Mouse (Mus musculus) small intestine, adult 2 months (tissue): ENCODE data around the gene Efhd1. TPM values are rescaled to one million over a fixed set of nuclear protein-coding genes. Genes with fewer than 3 reads are reported as not detected.

ENCODE experiments used
- H3K27ac ChIP-seq: fragments of 200-500 bp; 2 replicates; pipeline ENCODE4 v1.5.1; 2012; ENCODE audit warnings: low read depth, low read length, control low read depth, inconsistent platforms; ENCODE audit not compliant: insufficient read depth
- H3K27me3 ChIP-seq: fragments of 200-500 bp; 2 replicates; pipeline ENCODE4 v1.6.1; 2012; ENCODE audit warnings: mild to moderate bottlenecking, moderate library complexity, low read length, inconsistent platforms; ENCODE audit not compliant: control insufficient read depth, insufficient read depth
- H3K36me3 ChIP-seq: fragments of 200-500 bp; 2 replicates; pipeline ENCODE4 v1.6.1; 2012; ENCODE audit warnings: mild to moderate bottlenecking, low read length, control low read depth, inconsistent platforms; ENCODE audit not compliant: control insufficient read depth, insufficient read depth
- H3K4me1 ChIP-seq: fragments of 200-500 bp; 2 replicates; pipeline ENCODE4 v1.6.1; 2012; ENCODE audit warnings: low read length, inconsistent platforms, mixed read lengths; ENCODE audit not compliant: control insufficient read depth, insufficient read depth, insufficient read length
- H3K4me3 ChIP-seq: fragments of 200-500 bp; 2 replicates; pipeline ENCODE4 v1.5.1; 2012; ENCODE audit warnings: low read depth, mild to moderate bottlenecking, control low read depth, inconsistent platforms, low read length, moderate library complexity
- CTCF ChIP-seq: fragments of 200-500 bp; IDR thresholded peaks from 2 replicates; pipeline ENCODE4 v1.5.1; 2012; ENCODE audit warnings: low read depth, mild to moderate bottlenecking, control low read depth, inconsistent platforms, low read length, moderate library complexity, mixed read lengths; ENCODE audit not compliant: insufficient replicate concordance, insufficient read length; ENCODE audit errors: extremely low read depth
- POLR2A ChIP-seq: fragments of 200-500 bp; IDR thresholded peaks from 2 replicates; pipeline ENCODE4 v1.6.1; 2012; ENCODE audit warnings: low read depth, mild to moderate bottlenecking, control low read depth, inconsistent platforms, low read length, moderate library complexity
- WGBS: fragments of 180-500 bp; shearing (Covaris S2); methylation state at CpG from one replicate; pipeline ENCODE4 v1.1.7; 2018; 5-methylcytosine and 5-hydroxymethylcytosine counted together
- polyA plus RNA-seq: library from polyadenylated mRNA; depleted of rRNA; stranded (reverse); fragments of >200 nt; gene quantifications from 2 replicates; pipeline ENCODE4 v1.2.3, GENCODE M21; 2012; rRNA removed

The Efhd1 gene
- polyA plus RNA-seq: 1.1 and 1.5 TPM in 2 replicates

- peaks cover 44% of the 10 kb centered on the region for H3K27me3 ChIP-seq
- under 1% methylated on average over 70 of the region's 70 CpGs for WGBS
- H3K36me3 ChIP-seq: no peaks in the 10 kb centered on the region
- no peak within 1 kb of the TSS for H3K27ac ChIP-seq
- TF ChIP-seq POLR2A (no peak), CTCF (no peak)
- peaks cover 11% of the 10 kb centered on the region for H3K4me1 ChIP-seq
- H3K4me3 ChIP-seq: peak within 1 kb of the TSS; percentile 58
Observed at GRCm38 (mm10) chr1:87264134-87265006, at the start of gene Efhd1. TSS of gene Efhd1 (plus strand) at chr1:87264363.

GRCm38 (mm10) chr1:87214748-87215147 is 49.4 kb upstream of the Efhd1 start:
- TF ChIP-seq CTCF: no peak
- no peak for TF ChIP-seq POLR2A
- no peaks in the 10 kb centered on the region for H3K27me3 ChIP-seq
- H3K4me1 ChIP-seq: peaks cover 12% of the 10 kb centered on the region; the same call in 1 of the 2 replicates
- H3K36me3 ChIP-seq: peaks cover 4% of the 10 kb centered on the region
- H3K4me3 ChIP-seq: peak overlapping the region; percentile 77
- H3K27ac ChIP-seq: no peak overlapping the region
- 3% methylated on average over 4 of the region's 4 CpGs for WGBS

DNA sequence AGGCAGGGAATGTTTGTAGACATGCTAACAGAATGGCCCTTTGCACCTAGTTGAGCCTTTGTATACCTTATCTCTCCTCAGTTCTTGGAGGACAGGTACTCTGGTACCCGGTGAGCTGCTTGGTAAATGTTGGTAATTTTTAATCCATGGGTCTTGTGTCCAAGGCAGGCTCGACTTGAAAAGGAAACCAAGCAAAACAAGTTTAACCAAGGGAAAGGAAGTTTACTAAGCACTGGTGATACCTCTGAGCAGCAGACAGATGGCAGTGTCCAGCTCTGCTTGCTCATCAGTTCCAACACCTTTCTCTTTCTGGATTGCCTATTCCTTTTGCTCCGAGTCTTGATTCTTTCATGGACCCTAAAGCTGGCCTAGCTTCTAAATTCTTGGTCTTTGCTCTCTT is 46.2 kb upstream of the Efhd1 start:
- Histone ChIP-seq H3K4me1 (peaks cover 12% of the 10 kb centered on the region; the same call in 1 of the 2 replicates), H3K36me3 (peaks cover 34% of the 10 kb centered on the region), H3K27me3 (no peaks in the 10 kb centered on the region), H3K4me3 (no peak overlapping the region), H3K27ac (no peak overlapping the region)
- WGBS: 25% methylated on average over 3 of the region's 3 CpGs
- TF ChIP-seq CTCF: no peak
- TF ChIP-seq POLR2A: no peak

DNA sequence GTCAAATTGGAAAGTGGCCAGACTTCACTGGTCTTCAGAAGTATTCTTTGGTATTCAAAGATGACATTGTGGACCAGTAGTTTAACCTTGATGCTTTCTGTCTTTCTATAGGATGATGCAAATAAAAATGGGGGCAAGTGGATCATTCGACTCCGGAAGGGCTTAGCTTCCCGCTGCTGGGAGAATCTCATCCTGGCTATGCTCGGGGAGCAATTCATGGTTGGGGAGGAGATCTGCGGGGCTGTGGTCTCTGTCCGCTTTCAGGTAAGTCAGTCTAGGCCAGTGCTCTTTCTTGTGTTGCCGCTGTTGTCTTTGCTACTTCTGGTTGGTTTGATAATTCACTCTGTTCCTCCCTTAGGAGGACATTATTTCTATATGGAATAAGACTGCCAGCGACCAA is 38.4 kb upstream of the Efhd1 start:
- 97% methylated on average over 8 of the region's 8 CpGs for WGBS
- H3K27ac ChIP-seq: no peak overlapping the region
- H3K36me3 ChIP-seq: peaks cover 81% of the 10 kb centered on the region
- TF ChIP-seq POLR2A (no peak), CTCF (no peak)
- H3K4me3 ChIP-seq: no peak overlapping the region
- no peaks in the 10 kb centered on the region for H3K27me3 ChIP-seq
- no peaks in the 10 kb centered on the region for H3K4me1 ChIP-seq

GRCm38 (mm10) chr1:87226409-87227159 is 37.6 kb upstream of the Efhd1 start:
- no peak overlapping the region for H3K4me3 ChIP-seq
- H3K27ac ChIP-seq: no peak overlapping the region
- 100% methylated on average over 1 of the region's 1 CpGs for WGBS
- no peak for TF ChIP-seq CTCF
- no peak for TF ChIP-seq POLR2A
- no peaks in the 10 kb centered on the region for H3K27me3 ChIP-seq
- no peaks in the 10 kb centered on the region for H3K4me1 ChIP-seq
- H3K36me3 ChIP-seq: peaks cover 74% of the 10 kb centered on the region

DNA sequence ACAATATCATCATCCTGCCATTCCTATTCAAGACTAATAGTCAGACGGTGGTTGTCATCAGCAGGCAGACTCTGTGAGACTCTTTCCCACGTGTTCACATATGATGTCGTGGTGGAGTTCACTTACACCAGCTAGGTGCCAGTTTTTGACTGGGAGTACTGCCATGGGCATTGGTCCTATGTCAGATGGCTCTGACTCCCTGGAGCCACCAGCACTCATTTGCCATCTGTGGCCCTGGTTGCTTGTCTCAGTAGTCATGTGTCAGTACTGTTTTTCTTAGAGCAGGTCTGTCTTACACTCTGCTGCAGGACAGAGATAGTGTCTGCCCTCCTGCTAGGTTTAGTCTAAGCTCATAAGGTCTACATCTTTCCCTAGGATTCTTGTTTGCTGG is 37.0 kb upstream of the Efhd1 start:
- 88% methylated on average over 3 of the region's 3 CpGs for WGBS
- H3K4me1 ChIP-seq: no peaks in the 10 kb centered on the region
- H3K36me3 ChIP-seq: peaks cover 68% of the 10 kb centered on the region
- no peak overlapping the region for H3K27ac ChIP-seq
- TF ChIP-seq POLR2A (no peak), CTCF (no peak)
- H3K4me3 ChIP-seq: no peak overlapping the region
- H3K27me3 ChIP-seq: no peaks in the 10 kb centered on the region

- no peak overlapping the region for H3K27ac ChIP-seq
- no peaks in the 10 kb centered on the region for H3K27me3 ChIP-seq
- WGBS: 88% methylated on average over 5 of the region's 5 CpGs
- no peaks in the 10 kb centered on the region for H3K4me1 ChIP-seq
- H3K4me3 ChIP-seq: no peak overlapping the region
- peaks cover 47% of the 10 kb centered on the region for H3K36me3 ChIP-seq
- TF ChIP-seq POLR2A (no peak), CTCF (no peak)
Observed at GRCm38 (mm10) chr1:87230606-87231005, 33.6 kb upstream of the Efhd1 start.
